Mouse (Mus musculus): ENCODE data around the gene Gucy1b1. TPM values are rescaled to one million over a fixed set of nuclear protein-coding genes. Genes with fewer than 3 reads are reported as not detected.

Gucy1b1 gene
- polyA plus RNA-seq (2011; ENCODE audit: insufficient read depth, insufficient read length, low read depth, missing spikeins): 0.37 and 0.76 TPM in 2 replicates

GRCm38 (mm10) chr3:82074201-82074851, at the start of gene Gucy1b1:
Gene Gucy1b1 (minus strand): TSS chr3:82074689.
- TF ChIP-seq POLR2A (IDR thresholded peaks at IDR 0.05; ENCODE audit: insufficient read depth, low read length) (no peak), CTCF (IDR thresholded peaks at IDR 0.05; ENCODE audit: low read depth, low read length) (no peak), EP300 (IDR thresholded peaks at IDR 0.05; ENCODE audit: insufficient read depth, low read depth, low read length) (no peak)
- H3K4me3 ChIP-seq (ENCODE audit: low read depth, low read length): peak within 1 kb of the TSS; percentile 64
- H3K36me3 ChIP-seq (ENCODE audit: control insufficient read depth, insufficient read depth, low read length, poor library complexity, severe bottlenecking): no peaks in the 10 kb centered on the region
- H3K9ac ChIP-seq (ENCODE audit: low read depth, poor library complexity, severe bottlenecking): no peak within 1 kb of the TSS
- H3K27ac ChIP-seq (ENCODE audit: insufficient read depth, low read length): no peak within 1 kb of the TSS
- H3K4me1 ChIP-seq (ENCODE audit: control insufficient read depth, insufficient read depth, low read length): no peaks in the 10 kb centered on the region
- no peaks in the 10 kb centered on the region for H3K9me3 ChIP-seq (replicated peaks; ENCODE audit: control insufficient read depth, insufficient read depth, low read length, poor library complexity, severe bottlenecking)
- H3K27me3 ChIP-seq (ENCODE audit: control insufficient read depth, insufficient read depth, low read length, poor library complexity, severe bottlenecking): no peaks in the 10 kb centered on the region

GRCm38 (mm10) chr3:82118916-82119315, 44.4 kb upstream of the Gucy1b1 start:
- Histone ChIP-seq H3K4me1 (ENCODE audit: control insufficient read depth, insufficient read depth, low read length) (no peaks in the 10 kb centered on the region), H3K27me3 (ENCODE audit: control insufficient read depth, insufficient read depth, low read length, poor library complexity, severe bottlenecking) (no peaks in the 10 kb centered on the region; the same call in 1 of the 2 replicates), H3K9me3 (replicated peaks; ENCODE audit: control insufficient read depth, insufficient read depth, low read length, poor library complexity, severe bottlenecking) (no peaks in the 10 kb centered on the region), H3K27ac (ENCODE audit: insufficient read depth, low read length) (no peak overlapping the region), H3K9ac (ENCODE audit: low read depth, poor library complexity, severe bottlenecking) (no peak overlapping the region), H3K4me3 (ENCODE audit: low read depth, low read length) (no peak overlapping the region), H3K36me3 (ENCODE audit: control insufficient read depth, insufficient read depth, low read length, poor library complexity, severe bottlenecking) (no peaks in the 10 kb centered on the region)
- TF ChIP-seq POLR2A (IDR thresholded peaks at IDR 0.05; ENCODE audit: insufficient read depth, low read length): no peak
- TF ChIP-seq CTCF (IDR thresholded peaks at IDR 0.05; ENCODE audit: low read depth, low read length): no peak
- TF ChIP-seq EP300 (IDR thresholded peaks at IDR 0.05; ENCODE audit: insufficient read depth, low read depth, low read length): no peak

- no peaks in the 10 kb centered on the region; the same call in 1 of the 2 replicates for H3K27me3 ChIP-seq (ENCODE audit: control insufficient read depth, insufficient read depth, low read length, poor library complexity, severe bottlenecking)
- H3K9ac ChIP-seq (ENCODE audit: low read depth, poor library complexity, severe bottlenecking): no peak overlapping the region
- no peak for TF ChIP-seq CTCF (IDR thresholded peaks at IDR 0.05; ENCODE audit: low read depth, low read length)
- no peak for TF ChIP-seq EP300 (IDR thresholded peaks at IDR 0.05; ENCODE audit: insufficient read depth, low read depth, low read length)
- no peak for TF ChIP-seq POLR2A (IDR thresholded peaks at IDR 0.05; ENCODE audit: insufficient read depth, low read length)
- H3K4me1 ChIP-seq (ENCODE audit: control insufficient read depth, insufficient read depth, low read length): no peaks in the 10 kb centered on the region
- H3K4me3 ChIP-seq (ENCODE audit: low read depth, low read length): no peak overlapping the region
- no peak overlapping the region for H3K27ac ChIP-seq (ENCODE audit: insufficient read depth, low read length)
- H3K9me3 ChIP-seq (replicated peaks; ENCODE audit: control insufficient read depth, insufficient read depth, low read length, poor library complexity, severe bottlenecking): no peaks in the 10 kb centered on the region
- H3K36me3 ChIP-seq (ENCODE audit: control insufficient read depth, insufficient read depth, low read length, poor library complexity, severe bottlenecking): no peaks in the 10 kb centered on the region
These were observed 38.0 kb upstream of the Gucy1b1 start for GRCm38 (mm10) chr3:82112439-82112838.

- no peaks in the 10 kb centered on the region for H3K27me3 ChIP-seq (ENCODE audit: control insufficient read depth, insufficient read depth, low read length, poor library complexity, severe bottlenecking)
- no peaks in the 10 kb centered on the region for H3K4me1 ChIP-seq (ENCODE audit: control insufficient read depth, insufficient read depth, low read length)
- no peak overlapping the region for H3K27ac ChIP-seq (ENCODE audit: insufficient read depth, low read length)
- H3K9ac ChIP-seq (ENCODE audit: low read depth, poor library complexity, severe bottlenecking): no peak overlapping the region
- H3K4me3 ChIP-seq (ENCODE audit: low read depth, low read length): no peak overlapping the region
- no peaks in the 10 kb centered on the region for H3K36me3 ChIP-seq (ENCODE audit: control insufficient read depth, insufficient read depth, low read length, poor library complexity, severe bottlenecking)
- no peak for TF ChIP-seq CTCF (IDR thresholded peaks at IDR 0.05; ENCODE audit: low read depth, low read length)
- TF ChIP-seq EP300 (IDR thresholded peaks at IDR 0.05; ENCODE audit: insufficient read depth, low read depth, low read length): no peak
- TF ChIP-seq POLR2A (IDR thresholded peaks at IDR 0.05; ENCODE audit: insufficient read depth, low read length): no peak
- H3K9me3 ChIP-seq (replicated peaks; ENCODE audit: control insufficient read depth, insufficient read depth, low read length, poor library complexity, severe bottlenecking): no peaks in the 10 kb centered on the region
These were observed 37.5 kb upstream of the Gucy1b1 start for GRCm38 (mm10) chr3:82111986-82112385.

- H3K4me1 ChIP-seq (ENCODE audit: control insufficient read depth, insufficient read depth, low read length): no peaks in the 10 kb centered on the region
- TF ChIP-seq POLR2A (IDR thresholded peaks at IDR 0.05; ENCODE audit: insufficient read depth, low read length) (no peak), EP300 (IDR thresholded peaks at IDR 0.05; ENCODE audit: insufficient read depth, low read depth, low read length) (no peak), CTCF (IDR thresholded peaks at IDR 0.05; ENCODE audit: low read depth, low read length) (no peak)
- no peaks in the 10 kb centered on the region for H3K27me3 ChIP-seq (ENCODE audit: control insufficient read depth, insufficient read depth, low read length, poor library complexity, severe bottlenecking)
- no peak overlapping the region for H3K4me3 ChIP-seq (ENCODE audit: low read depth, low read length)
- H3K27ac ChIP-seq (ENCODE audit: insufficient read depth, low read length): no peak overlapping the region
- H3K9ac ChIP-seq (ENCODE audit: low read depth, poor library complexity, severe bottlenecking): no peak overlapping the region
- no peaks in the 10 kb centered on the region for H3K9me3 ChIP-seq (replicated peaks; ENCODE audit: control insufficient read depth, insufficient read depth, low read length, poor library complexity, severe bottlenecking)
- H3K36me3 ChIP-seq (ENCODE audit: control insufficient read depth, insufficient read depth, low read length, poor library complexity, severe bottlenecking): no peaks in the 10 kb centered on the region
These were observed 34.5 kb upstream of the Gucy1b1 start for GRCm38 (mm10) chr3:82108951-82109350.

- Histone ChIP-seq H3K9ac (ENCODE audit: low read depth, poor library complexity, severe bottlenecking) (no peak overlapping the region), H3K27ac (ENCODE audit: insufficient read depth, low read length) (no peak overlapping the region), H3K27me3 (ENCODE audit: control insufficient read depth, insufficient read depth, low read length, poor library complexity, severe bottlenecking) (no peaks in the 10 kb centered on the region), H3K36me3 (ENCODE audit: control insufficient read depth, insufficient read depth, low read length, poor library complexity, severe bottlenecking) (no peaks in the 10 kb centered on the region), H3K4me1 (ENCODE audit: control insufficient read depth, insufficient read depth, low read length) (no peaks in the 10 kb centered on the region), H3K4me3 (ENCODE audit: low read depth, low read length) (no peak overlapping the region), H3K9me3 (replicated peaks; ENCODE audit: control insufficient read depth, insufficient read depth, low read length, poor library complexity, severe bottlenecking) (no peaks in the 10 kb centered on the region)
- TF ChIP-seq EP300 (IDR thresholded peaks at IDR 0.05; ENCODE audit: insufficient read depth, low read depth, low read length) (no peak), POLR2A (IDR thresholded peaks at IDR 0.05; ENCODE audit: insufficient read depth, low read length) (no peak), CTCF (IDR thresholded peaks at IDR 0.05; ENCODE audit: low read depth, low read length) (no peak)
These were observed 29.7 kb upstream of the Gucy1b1 start for GRCm38 (mm10) chr3:82104229-82104628.

Measured in ES-Bruce4 (cell line).